14 mouse cellular contexts compared by ENCODE assay signal in genomic region chr14:80683703-80684102, GRCm38 (mm10).
A peak's percentile ranks its signal among the peaks of the same experiment; 100 is the strongest.
DNase-seq lines count a peak whose midpoint lies in the region; ATAC-seq and TF ChIP-seq lines count a peak whose summit lies in the region.
"Had no signal": no experiment of that assay in that cellular context is flagged by ENCODE, and none has a peak within 500 bp of the region (broad histone marks: within the 10 kb centered on the region; RNA-seq: fewer than 3 reads in every experiment).

No protein-coding gene starts in this region.

- no peak overlapping the region for H3K27ac ChIP-seq in kidney, postnatal 0 days
- no peak overlapping the region for H3K27ac ChIP-seq in kidney, embryonic 15.5 days
- H3K27ac ChIP-seq in midbrain, embryonic 13.5 days = no peak overlapping the region
- no peak overlapping the region for H3K27ac ChIP-seq in midbrain, embryonic 10.5 days (replicated peaks)
- peak overlapping the region; percentile 47 for H3K27ac ChIP-seq in midbrain, postnatal 0 days (ENCODE audit: low read depth, low read length)
- H3K27ac ChIP-seq in intestine, embryonic 16.5 days (ENCODE audit: low read length) = no peak overlapping the region
- H3K27ac ChIP-seq: embryonic facial prominence, embryonic 13.5 days; hindbrain, embryonic 12.5 days; limb, embryonic 10.5 days; liver, embryonic 15.5 days had no signal

- no peaks in the 10 kb centered on the region for H3K27me3 ChIP-seq in kidney, postnatal 0 days (ENCODE audit: insufficient read depth, low read length)
- H3K27me3 ChIP-seq in kidney, embryonic 15.5 days = no peaks in the 10 kb centered on the region
- no peaks in the 10 kb centered on the region for H3K27me3 ChIP-seq in midbrain, embryonic 13.5 days
- no peaks in the 10 kb centered on the region for H3K27me3 ChIP-seq in midbrain, embryonic 10.5 days (ENCODE audit: low read depth, poor library complexity, severe bottlenecking)
- H3K27me3 ChIP-seq in midbrain, postnatal 0 days (ENCODE audit: insufficient read depth, low read length) = no peaks in the 10 kb centered on the region
- H3K27me3 ChIP-seq in intestine, embryonic 16.5 days (replicated peaks; ENCODE audit: control insufficient read depth, insufficient read depth, low read length) = no peaks in the 10 kb centered on the region
- H3K27me3 ChIP-seq: embryonic facial prominence, embryonic 13.5 days; heart, embryonic 12.5 days; hindbrain, embryonic 12.5 days; liver, embryonic 15.5 days; megakaryocyte, embryonic 14.5 days had no signal

- DNase-seq in adrenal gland, postnatal 25 days = peak; percentile 2
- no peak for DNase-seq in adrenal gland, adult 18-20 months (ENCODE audit: low spot score in 2 of 2)
- DNase-seq in kidney, postnatal 0 days (ENCODE audit: low spot score) = peak; percentile 35
- DNase-seq in midbrain, embryonic 10.5 days (ENCODE audit: low spot score) = no peak
- peak; percentile 28 for DNase-seq in midbrain, postnatal 0 days (ENCODE audit: low spot score)

- no peaks in the 10 kb centered on the region for H3K9me3 ChIP-seq in kidney, postnatal 0 days (replicated peaks; ENCODE audit: low read length)
- H3K9me3 ChIP-seq in kidney, embryonic 15.5 days (replicated peaks) = no peaks in the 10 kb centered on the region
- no peaks in the 10 kb centered on the region for H3K9me3 ChIP-seq in midbrain, embryonic 13.5 days
- H3K9me3 ChIP-seq in midbrain, embryonic 10.5 days (replicated peaks) = no peaks in the 10 kb centered on the region
- no peaks in the 10 kb centered on the region for H3K9me3 ChIP-seq in midbrain, postnatal 0 days (ENCODE audit: low read length)
- no peaks in the 10 kb centered on the region for H3K9me3 ChIP-seq in intestine, embryonic 16.5 days (ENCODE audit: control insufficient read depth, low read length)
- H3K9me3 ChIP-seq: embryonic facial prominence, embryonic 13.5 days; heart, embryonic 12.5 days; hindbrain, embryonic 12.5 days; limb, embryonic 10.5 days; liver, embryonic 15.5 days; megakaryocyte, embryonic 14.5 days had no signal

- no peaks in the 10 kb centered on the region for H3K4me1 ChIP-seq in kidney, postnatal 0 days (replicated peaks; ENCODE audit: insufficient read depth, low read length)
- no peaks in the 10 kb centered on the region for H3K4me1 ChIP-seq in kidney, embryonic 15.5 days
- 0 out of 2 replicates have a peak, but pooled peaks cover 3% of the 10 kb centered on the region for H3K4me1 ChIP-seq in midbrain, embryonic 13.5 days (replicated peaks)
- peaks cover 6% of the 10 kb centered on the region; the same call in 1 of the 2 replicates for H3K4me1 ChIP-seq in midbrain, embryonic 10.5 days
- H3K4me1 ChIP-seq in midbrain, postnatal 0 days (ENCODE audit: insufficient read depth, low read length) = no peaks in the 10 kb centered on the region
- no peaks in the 10 kb centered on the region for H3K4me1 ChIP-seq in intestine, embryonic 16.5 days (ENCODE audit: control insufficient read depth, insufficient read depth, low read length)
- H3K4me1 ChIP-seq: embryonic facial prominence, embryonic 13.5 days; heart, embryonic 12.5 days; hindbrain, embryonic 12.5 days; limb, embryonic 10.5 days; liver, embryonic 15.5 days; megakaryocyte, embryonic 14.5 days had no signal

- H3K36me3 ChIP-seq in kidney, postnatal 0 days (ENCODE audit: insufficient read depth, low read length) = no peaks in the 10 kb centered on the region
- no peaks in the 10 kb centered on the region for H3K36me3 ChIP-seq in kidney, embryonic 15.5 days
- no peaks in the 10 kb centered on the region for H3K36me3 ChIP-seq in midbrain, embryonic 13.5 days
- H3K36me3 ChIP-seq in midbrain, embryonic 10.5 days = no peaks in the 10 kb centered on the region
- no peaks in the 10 kb centered on the region for H3K36me3 ChIP-seq in midbrain, postnatal 0 days (ENCODE audit: insufficient read depth, low read length)
- H3K36me3 ChIP-seq in intestine, embryonic 16.5 days (ENCODE audit: control insufficient read depth, insufficient read depth, low read length) = no peaks in the 10 kb centered on the region
- H3K36me3 ChIP-seq: embryonic facial prominence, embryonic 13.5 days; heart, embryonic 12.5 days; hindbrain, embryonic 12.5 days; limb, embryonic 10.5 days; liver, embryonic 15.5 days had no signal

- no peak overlapping the region for H3K9ac ChIP-seq in kidney, postnatal 0 days (ENCODE audit: low read depth, low read length)
- H3K9ac ChIP-seq in kidney, embryonic 15.5 days = no peak overlapping the region
- H3K9ac ChIP-seq in midbrain, embryonic 13.5 days (replicated peaks) = 0 out of 2 replicates have a peak overlapping the region, but pooled peaks have one; percentile 7
- H3K9ac ChIP-seq in midbrain, postnatal 0 days (replicated peaks; ENCODE audit: low read length, poor library complexity, severe bottlenecking) = no peak overlapping the region
- no peak overlapping the region for H3K9ac ChIP-seq in intestine, embryonic 16.5 days (ENCODE audit: low read depth, low read length)
- H3K9ac ChIP-seq: embryonic facial prominence, embryonic 13.5 days; heart, embryonic 12.5 days; hindbrain, embryonic 12.5 days; liver, embryonic 15.5 days had no signal

- no peak for ATAC-seq in kidney, postnatal 0 days (replicated peaks; ENCODE audit: low FRiP score, low read depth)
- no peak for ATAC-seq in kidney, embryonic 15.5 days (replicated peaks; ENCODE audit: low FRiP score)
- ATAC-seq in midbrain, embryonic 13.5 days = no peak
- ATAC-seq in midbrain, postnatal 0 days (ENCODE audit: low FRiP score) = no peak
- ATAC-seq in intestine, embryonic 16.5 days = no peak

- no peak overlapping the region for H3K4me2 ChIP-seq in kidney, postnatal 0 days (ENCODE audit: low read length)
- no peak overlapping the region for H3K4me2 ChIP-seq in kidney, embryonic 15.5 days
- 0 out of 2 replicates have a peak overlapping the region, but pooled peaks have one; percentile 6 for H3K4me2 ChIP-seq in midbrain, embryonic 13.5 days (replicated peaks)
- no peak overlapping the region for H3K4me2 ChIP-seq in midbrain, postnatal 0 days (ENCODE audit: low read depth, low read length, poor library complexity, severe bottlenecking)
- H3K4me2 ChIP-seq in intestine, embryonic 16.5 days (ENCODE audit: low read depth, low read length) = no peak overlapping the region
- H3K4me2 ChIP-seq: embryonic facial prominence, embryonic 13.5 days; heart, embryonic 12.5 days; hindbrain, embryonic 12.5 days; liver, embryonic 15.5 days had no signal

- no peak for TF ChIP-seq CTCF in kidney, postnatal 0 days (IDR thresholded peaks at IDR 0.05; ENCODE audit: low read depth)
- TF ChIP-seq CTCF in midbrain, postnatal 0 days (IDR thresholded peaks at IDR 0.05) = no peak

- 49% methylated on average over 6 of the region's 6 CpGs for WGBS in kidney, postnatal 0 days
- WGBS in kidney, embryonic 15.5 days = 58% methylated on average over 6 of the region's 6 CpGs
- WGBS in midbrain, embryonic 13.5 days = 64% methylated on average over 6 of the region's 6 CpGs
- WGBS in midbrain, embryonic 10.5 days = 77% methylated on average over 6 of the region's 6 CpGs
- WGBS in midbrain, postnatal 0 days = 52% methylated on average over 6 of the region's 6 CpGs
- 63% methylated on average over 6 of the region's 6 CpGs for WGBS in intestine, embryonic 16.5 days

- H3K4me3 ChIP-seq in kidney, postnatal 0 days (replicated peaks; ENCODE audit: low read depth, low read length) = no peak overlapping the region
- no peak overlapping the region for H3K4me3 ChIP-seq in kidney, embryonic 15.5 days (replicated peaks)
- no peak overlapping the region for H3K4me3 ChIP-seq in midbrain, embryonic 13.5 days (replicated peaks)
- H3K4me3 ChIP-seq in midbrain, embryonic 10.5 days = no peak overlapping the region
- no peak overlapping the region for H3K4me3 ChIP-seq in midbrain, postnatal 0 days (ENCODE audit: low read depth, low read length)
- H3K4me3 ChIP-seq in intestine, embryonic 16.5 days (ENCODE audit: low read length) = no peak overlapping the region
- H3K4me3 ChIP-seq: embryonic facial prominence, embryonic 13.5 days; heart, embryonic 12.5 days; hindbrain, embryonic 12.5 days; limb, embryonic 10.5 days; liver, embryonic 15.5 days; megakaryocyte, embryonic 14.5 days had no signal

Comparison
In these comparisons a context has a peak if more than half of its experiments do, and no peak if none do; other contexts are left out.
1. DNase-seq: peak in adrenal gland, postnatal 25 days (single experiment), kidney, postnatal 0 days (single experiment) and midbrain, postnatal 0 days (single experiment); none in adrenal gland, adult 18-20 months (0 of 2) and midbrain, embryonic 10.5 days (single experiment).